Mouse (Mus musculus) heart, embryonic 14.5 days (tissue): ENCODE measurements around the gene G430095P16Rik. TPM values are rescaled to one million over a fixed set of nuclear protein-coding genes. Genes with fewer than 3 reads are reported as not detected.

Source experiments
- ATAC-seq: fragments of 200-750 bp; cut with Nextera tagmentation; 2 replicates; pipeline ENCODE4 v1.8.0; 2017; ENCODE audit warnings: low read depth, moderate TSS enrichment; ENCODE audit not compliant: insufficient number of reproducible peaks, insufficient read depth, low FRiP score
- H3K27ac ChIP-seq, 2 experiments: fragments of 200-500 bp in 1 of 2; fragments of 300-500 bp in 1 of 2; sonication (generic) in 1 of 2; replicated peaks in 1 of 2; 2 replicates each; pipeline ENCODE4 v1.5.1; 2012 to 2014; ENCODE audit warnings: low read depth in 2 of 2, low read length in 2 of 2, control low read depth in 1 of 2, mild to moderate bottlenecking in 1 of 2, mixed read lengths in 1 of 2; ENCODE audit not compliant: control insufficient read depth in 1 of 2, insufficient read depth in 1 of 2
- H3K27me3 ChIP-seq: fragments of 300-500 bp; sonication (generic); 2 replicates; pipeline ENCODE4 v1.6.1; 2014; ENCODE audit warnings: mild to moderate bottlenecking, low read length, control low read depth; ENCODE audit not compliant: control insufficient read depth, insufficient read depth
- H3K36me3 ChIP-seq: fragments of 300-500 bp; sonication (generic); 2 replicates; pipeline ENCODE4 v1.6.1; 2014; ENCODE audit warnings: mild to moderate bottlenecking, control low read depth, low read length, mixed read lengths; ENCODE audit not compliant: control insufficient read depth, insufficient read depth
- H3K4me1 ChIP-seq, 2 experiments: fragments of 200-500 bp in 1 of 2; fragments of 300-500 bp in 1 of 2; sonication (generic) in 1 of 2; 2 replicates each; pipeline ENCODE4 v1.6.1; 2012 to 2014; ENCODE audit warnings: low read length in 2 of 2, control low read depth in 1 of 2, mixed read lengths in 1 of 2; ENCODE audit not compliant: control insufficient read depth in 2 of 2, insufficient read depth in 2 of 2
- H3K4me2 ChIP-seq: fragments of 300-500 bp; sonication (generic); 2 replicates; pipeline ENCODE4 v1.6.1; 2014; ENCODE audit warnings: mild to moderate bottlenecking, low read length
- H3K4me3 ChIP-seq, 2 experiments: fragments of 200-500 bp in 1 of 2; fragments of 300-500 bp in 1 of 2; sonication (generic) in 1 of 2; 2 replicates each; pipeline ENCODE4 v1.5.1; 2012 to 2014; ENCODE audit warnings: low read length in 2 of 2, mild to moderate bottlenecking in 2 of 2, control low read depth in 1 of 2, low read depth in 1 of 2, moderate library complexity in 1 of 2; ENCODE audit not compliant: control insufficient read depth in 1 of 2, insufficient read depth in 1 of 2
- H3K9ac ChIP-seq: fragments of 300-500 bp; sonication (generic); 2 replicates; pipeline ENCODE4 v1.6.1; 2014; ENCODE audit warnings: mild to moderate bottlenecking, low read length
- H3K9me3 ChIP-seq: fragments of 300-500 bp; sonication (generic); 2 replicates; pipeline ENCODE4 v1.6.1; 2016; ENCODE audit warnings: low read length, control low read depth; ENCODE audit not compliant: control insufficient read depth
- WGBS: fragments of 180-500 bp; shearing (Covaris S2); extraction: QIAGEN DNeasy Blood & Tissue Kit; methylation state at CpG from one replicate; pipeline ENCODE4 v1.1.7; 2014; 5-methylcytosine and 5-hydroxymethylcytosine counted together
- polyA plus RNA-seq: library from polyadenylated mRNA; unstranded; fragments of >200 nt; fragmentation: Nextera tagmentation; extraction: Ambion mirVana; gene quantifications from 2 replicates; pipeline ENCODE4 v1.2.1, GENCODE M21; 2014

G430095P16Rik gene
- polyA plus RNA-seq, 1 experiment from 2014 or later, result 5.9 TPM

DNA sequence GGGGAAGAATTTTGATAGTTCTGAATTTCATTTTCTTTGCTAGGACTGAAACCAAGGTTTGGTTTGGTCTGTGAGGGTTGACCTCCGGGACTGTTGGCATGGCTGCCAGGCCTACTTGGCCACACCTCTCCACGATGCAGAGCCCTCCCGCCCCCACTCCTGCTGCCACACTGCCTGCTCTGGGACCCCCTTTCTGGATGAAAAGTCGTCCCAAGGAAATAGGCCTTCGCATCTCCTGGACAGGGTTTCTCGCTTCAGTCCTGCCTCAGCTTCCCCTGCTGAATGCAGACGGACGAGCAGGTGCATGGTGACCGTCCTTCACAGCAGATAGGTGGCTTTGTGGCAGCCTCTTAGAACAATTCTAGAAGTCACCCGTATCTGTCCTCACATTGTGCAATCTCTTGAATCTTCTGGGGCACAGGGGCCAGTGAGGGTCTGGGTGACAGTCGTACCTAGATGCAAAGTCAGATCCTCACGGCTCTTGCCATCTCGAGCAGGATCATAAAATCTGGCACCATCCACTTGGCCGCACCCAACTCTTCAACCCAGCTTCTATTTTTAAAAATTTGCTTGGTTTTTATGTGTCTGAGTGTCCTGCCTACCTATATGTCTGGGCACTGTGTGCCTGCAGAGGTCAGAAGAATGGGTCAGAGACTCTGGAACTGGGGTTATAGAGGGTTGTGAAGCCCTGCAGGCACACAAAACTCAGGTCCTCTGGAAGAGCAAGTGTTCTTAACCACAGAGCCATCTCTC lies 45.7 kb downstream of the G430095P16Rik start:
- H3K36me3 ChIP-seq, result peaks cover 17% of the 10 kb centered on the region; the same call in 1 of the 2 replicates
- H3K4me3 ChIP-seq, result no peak overlapping the region
- H3K27me3 ChIP-seq, result peaks cover 23% of the 10 kb centered on the region
- ATAC-seq, result no peak
- no peaks in the 10 kb centered on the region for H3K9me3 ChIP-seq
- no peak overlapping the region for H3K9ac ChIP-seq
- no peak overlapping the region for H3K27ac ChIP-seq
- no peak overlapping the region for H3K4me2 ChIP-seq
- 80% methylated on average over 14 of the region's 14 CpGs for WGBS
- peaks cover 3 to 17% of the 10 kb centered on the region in 2 experiments; a peak in 3 of 4 replicates for H3K4me1 ChIP-seq

DNA sequence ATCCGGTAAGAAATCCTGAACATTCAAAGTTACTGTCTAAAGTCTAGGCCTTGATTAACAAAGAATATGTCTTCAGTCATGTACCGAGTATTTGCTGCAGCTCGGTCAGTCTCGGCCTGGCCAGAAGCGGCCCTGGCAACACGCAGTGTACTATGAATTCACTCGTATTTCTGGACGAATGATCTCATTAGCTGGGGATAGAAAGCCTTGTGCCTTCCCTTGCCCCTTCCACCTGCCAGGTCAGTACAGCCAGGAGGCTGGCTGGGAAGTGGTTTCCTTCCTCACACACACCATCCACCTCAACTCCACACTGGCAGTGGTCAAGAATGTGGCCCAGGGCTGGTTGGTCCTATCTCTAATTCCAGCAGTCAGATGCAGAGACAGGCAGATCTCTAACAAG lies 46.5 kb downstream of the G430095P16Rik start:
- no peak overlapping the region for H3K9ac ChIP-seq
- no peak overlapping the region for H3K4me2 ChIP-seq
- H3K36me3 ChIP-seq, result peaks cover 17% of the 10 kb centered on the region; the same call in 1 of the 2 replicates
- no peak overlapping the region for H3K4me3 ChIP-seq
- no peak overlapping the region for H3K27ac ChIP-seq
- WGBS, result 85% methylated on average over 8 of the region's 8 CpGs
- H3K4me1 ChIP-seq, result peaks cover 3 to 19% of the 10 kb centered on the region in 2 experiments; a peak in 3 of 4 replicates
- no peaks in the 10 kb centered on the region for H3K9me3 ChIP-seq
- peaks cover 24% of the 10 kb centered on the region for H3K27me3 ChIP-seq
- ATAC-seq, result no peak

DNA sequence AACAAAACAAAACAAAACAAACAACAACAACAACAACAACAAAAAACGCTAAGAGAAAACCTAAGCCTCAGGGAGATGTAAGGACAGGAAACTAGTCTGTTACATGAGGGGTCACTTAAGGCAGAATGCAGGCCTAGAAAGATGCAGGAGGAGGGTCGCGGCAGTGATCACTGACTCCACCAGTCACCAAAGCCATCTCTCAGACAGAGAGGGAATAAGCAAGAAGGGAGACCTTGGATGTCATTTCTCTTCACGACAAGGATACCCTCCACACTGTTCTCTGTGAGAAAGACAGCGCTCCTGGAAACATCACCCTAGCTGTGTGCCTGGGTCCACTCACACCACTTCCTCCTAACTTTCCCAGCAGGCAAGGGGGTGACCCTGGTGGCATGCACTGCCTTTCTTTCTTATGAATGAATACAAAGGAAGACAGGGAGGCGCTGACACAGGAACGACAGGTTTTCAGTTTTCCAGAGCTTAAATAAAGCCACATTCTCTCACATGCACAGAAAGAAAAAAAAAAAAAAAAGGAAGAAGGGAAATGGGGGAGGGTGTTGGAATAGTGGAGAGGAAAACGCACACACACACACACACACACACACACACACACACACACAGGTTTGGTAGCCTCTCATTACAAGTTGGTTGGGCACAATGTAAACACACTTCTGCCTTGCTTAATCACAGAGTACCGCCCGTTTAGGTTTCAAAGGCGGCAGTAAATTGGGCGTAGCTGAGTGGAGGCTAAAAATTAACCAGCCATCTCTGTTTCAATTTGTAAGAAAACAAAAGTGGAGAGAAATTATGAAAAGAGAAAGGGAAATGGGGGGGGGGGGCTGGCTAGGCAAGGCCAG lies 47.5 kb downstream of the G430095P16Rik start:
- peaks cover 17% of the 10 kb centered on the region; the same call in 1 of the 2 replicates for H3K36me3 ChIP-seq
- H3K9ac ChIP-seq, result no peak overlapping the region
- no peak overlapping the region for H3K4me3 ChIP-seq
- H3K4me1 ChIP-seq, result peaks cover 10 to 29% of the 10 kb centered on the region in 2 experiments; a peak in 3 of 4 replicates
- H3K4me2 ChIP-seq, result no peak overlapping the region
- H3K27me3 ChIP-seq, result peaks cover 34% of the 10 kb centered on the region
- WGBS, result 56% methylated on average over 12 of the region's 12 CpGs
- no peaks in the 10 kb centered on the region for H3K9me3 ChIP-seq
- ATAC-seq, result no peak
- H3K27ac ChIP-seq, result no peak overlapping the region

DNA sequence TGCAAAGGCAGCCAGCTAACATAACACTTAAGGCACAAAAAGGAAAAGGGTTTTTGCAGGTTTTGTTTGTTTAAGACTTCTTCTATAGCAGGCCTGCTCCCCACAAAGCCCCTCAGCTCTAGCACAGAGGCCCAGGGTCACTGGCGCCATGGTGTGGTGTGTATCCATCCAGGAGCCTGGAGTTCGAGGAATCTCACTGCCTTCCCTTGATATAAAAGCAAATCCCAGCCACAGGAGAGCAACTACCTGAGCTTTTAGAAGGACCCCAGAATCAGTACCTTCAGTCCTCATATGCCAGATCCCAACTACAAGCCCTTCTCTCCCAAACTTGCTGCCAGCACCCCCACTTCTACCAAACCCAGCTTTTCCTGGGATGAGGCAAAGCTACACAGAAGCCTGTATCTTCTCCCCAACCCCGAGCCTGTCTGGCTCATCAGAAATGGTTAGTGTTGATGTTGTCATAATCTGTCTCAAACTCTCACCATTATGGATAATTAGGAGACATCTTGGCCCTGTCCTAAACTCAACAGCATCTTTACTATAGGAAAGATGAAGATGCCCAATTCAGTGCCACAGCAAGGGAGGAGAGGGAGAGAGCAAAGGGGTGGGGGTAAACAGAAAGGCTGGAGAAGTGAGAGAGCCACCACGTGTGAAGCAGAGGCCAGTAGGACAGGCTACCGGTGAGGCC lies 48.3 kb downstream of the G430095P16Rik start:
- no peak for ATAC-seq
- Histone ChIP-seq H3K9ac (no peak overlapping the region), H3K4me3 (no peak overlapping the region), H3K36me3 (peaks cover 17% of the 10 kb centered on the region; the same call in 1 of the 2 replicates), H3K4me2 (no peak overlapping the region), H3K27me3 (peaks cover 42% of the 10 kb centered on the region), H3K9me3 (no peaks in the 10 kb centered on the region), H3K27ac (no peak overlapping the region), H3K4me1 (peaks cover 16 to 37% of the 10 kb centered on the region in 2 experiments; a peak in 3 of 4 replicates)
- WGBS, result 57% methylated on average over 5 of the region's 5 CpGs

DNA sequence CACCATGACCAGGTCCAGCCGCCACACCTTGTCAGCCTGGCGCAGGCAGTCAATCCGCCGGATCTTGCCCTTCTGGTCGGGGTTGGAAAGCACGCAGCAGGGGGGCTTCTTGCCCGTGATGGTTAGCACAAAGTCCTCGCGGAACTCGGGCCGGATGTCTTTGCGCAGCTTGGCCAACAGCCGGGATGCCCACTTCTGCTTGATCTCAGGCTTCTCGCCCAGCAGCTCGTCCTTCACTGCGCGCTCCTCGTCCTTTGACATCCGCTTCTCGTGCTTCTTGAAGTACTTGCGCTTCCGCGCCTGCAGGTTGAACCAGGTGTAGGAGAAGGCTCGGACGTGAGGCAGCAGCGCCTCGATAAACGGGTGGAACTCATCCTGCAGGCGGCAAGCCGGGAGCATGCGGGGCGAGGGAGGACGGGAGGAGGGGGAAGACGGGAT lies 49.2 kb downstream of the G430095P16Rik start:
- Histone ChIP-seq H3K27ac (no peak overlapping the region), H3K4me2 (peak overlapping the region; percentile 37), H3K4me3 (peak overlapping the region in 1 of 2 experiments; percentile 10; a peak in 1 of 4 replicates), H3K9me3 (no peaks in the 10 kb centered on the region), H3K9ac (no peak overlapping the region), H3K36me3 (peaks cover 17% of the 10 kb centered on the region; the same call in 1 of the 2 replicates), H3K4me1 (peaks cover 16 to 37% of the 10 kb centered on the region in 2 experiments; a peak in 3 of 4 replicates), H3K27me3 (peaks cover 50% of the 10 kb centered on the region)
- 18% methylated on average over 34 of the region's 34 CpGs for WGBS
- no peak for ATAC-seq

DNA sequence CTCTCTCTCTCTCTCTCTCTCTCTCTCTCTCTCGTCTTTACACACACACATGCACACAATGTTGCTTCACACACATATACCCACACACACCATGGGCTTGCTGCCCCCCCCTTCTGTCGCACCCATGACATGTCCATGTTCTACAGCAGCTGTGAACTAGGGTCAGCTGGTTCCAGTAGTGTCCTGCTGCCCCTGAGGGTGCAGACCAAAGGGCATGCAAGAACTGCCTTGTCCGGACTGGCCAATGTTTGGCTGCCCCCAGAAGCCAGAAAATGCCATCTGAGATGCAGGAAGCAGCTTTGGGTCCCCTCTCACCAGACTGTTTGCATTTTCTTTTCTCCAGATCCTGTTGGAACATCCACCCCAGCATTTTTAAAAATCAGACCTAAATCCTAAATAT lies 49.8 kb downstream of the G430095P16Rik start:
- no peak overlapping the region for H3K4me2 ChIP-seq
- peaks cover 16 to 37% of the 10 kb centered on the region in 2 experiments; a peak in 3 of 4 replicates for H3K4me1 ChIP-seq
- no peak overlapping the region for H3K4me3 ChIP-seq
- H3K9ac ChIP-seq, result no peak overlapping the region; the same call in 1 of the 2 replicates
- H3K27ac ChIP-seq, result no peak overlapping the region
- no peaks in the 10 kb centered on the region for H3K9me3 ChIP-seq
- 4% methylated on average over 2 of the region's 3 CpGs for WGBS
- ATAC-seq, result no peak
- H3K36me3 ChIP-seq, result peaks cover 13% of the 10 kb centered on the region; the same call in 1 of the 2 replicates
- peaks cover 57% of the 10 kb centered on the region for H3K27me3 ChIP-seq

DNA sequence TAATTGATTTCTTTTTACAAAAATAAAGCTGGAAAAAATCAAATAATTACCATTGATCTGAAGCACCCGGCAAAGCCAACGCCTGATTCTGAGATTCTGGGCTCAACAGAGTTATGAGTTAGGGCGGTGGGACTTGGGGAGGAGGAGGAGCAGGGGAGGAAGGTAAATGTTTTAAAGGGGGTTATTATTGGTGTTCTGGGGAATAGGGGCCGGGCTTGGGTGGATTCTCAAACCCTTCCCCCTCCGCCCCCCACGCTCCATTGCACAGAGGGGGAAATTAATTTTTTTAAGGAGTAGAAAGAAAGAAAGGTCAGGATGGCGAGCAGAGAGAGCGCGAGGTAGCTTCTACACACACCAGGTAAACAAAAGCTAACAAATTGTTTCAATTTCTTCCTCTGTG lies 50.5 kb downstream of the G430095P16Rik start:
- Histone ChIP-seq H3K9me3 (no peaks in the 10 kb centered on the region), H3K4me1 (peaks cover 16 to 37% of the 10 kb centered on the region in 2 experiments; a peak in 3 of 4 replicates), H3K4me2 (peak overlapping the region; percentile 64), H3K36me3 (0 out of 2 replicates have a peak, but pooled peaks cover 12% of the 10 kb centered on the region), H3K4me3 (peak overlapping the region; percentile 28 to 40; a peak in 3 of 4 replicates), H3K9ac (peak overlapping the region; percentile 57), H3K27me3 (peaks cover 63% of the 10 kb centered on the region), H3K27ac (peak overlapping the region in 1 of 2 experiments; percentile 69; a peak in 2 of 4 replicates)
- WGBS, result 8% methylated on average over 9 of the region's 9 CpGs
- ATAC-seq, result no peak
